9 mouse cellular contexts compared by ENCODE assay signal in genomic region chr13:51842191-51842590, GRCm38 (mm10). TPM values are rescaled to one million over a fixed set of nuclear protein-coding genes. Genes with fewer than 3 reads are reported as not detected.
DNase-seq lines count a peak whose midpoint lies in the region; ATAC-seq and TF ChIP-seq lines count a peak whose summit lies in the region.
"Had no signal": no experiment of that assay in that cellular context is flagged by ENCODE, and none has a peak within 500 bp of the region (broad histone marks: within the 10 kb centered on the region; RNA-seq: fewer than 3 reads in every experiment).

No protein-coding gene starts in this region.

- H3K4me2 ChIP-seq in heart, embryonic 13.5 days: peak overlapping the region; percentile 54
- H3K4me2 ChIP-seq in stomach, embryonic 15.5 days: peak overlapping the region; percentile 33; the same call in 1 of the 2 replicates
- H3K4me2 ChIP-seq in stomach, postnatal 0 days (replicated peaks; ENCODE audit: low read depth): no peak overlapping the region
- H3K4me2 ChIP-seq in limb, embryonic 13.5 days (replicated peaks): peak overlapping the region; percentile 50

- WGBS in heart, embryonic 13.5 days: 31% methylated on average over 5 of the region's 5 CpGs
- WGBS in stomach, embryonic 15.5 days: 30% methylated on average over 5 of the region's 5 CpGs
- WGBS in stomach, postnatal 0 days: 48% methylated on average over 5 of the region's 5 CpGs
- WGBS in limb, embryonic 13.5 days: 7% methylated on average over 5 of the region's 5 CpGs

- H3K9ac ChIP-seq in heart, embryonic 13.5 days: peak overlapping the region; percentile 66
- no peak overlapping the region for H3K9ac ChIP-seq in stomach, embryonic 15.5 days
- H3K9ac ChIP-seq in stomach, postnatal 0 days (ENCODE audit: low read length): no peak overlapping the region
- no peak overlapping the region for H3K9ac ChIP-seq in limb, embryonic 13.5 days

- H3K27me3 ChIP-seq in heart, embryonic 13.5 days (replicated peaks): peaks cover 30% of the 10 kb centered on the region
- H3K27me3 ChIP-seq in stomach, embryonic 15.5 days (replicated peaks): peaks cover 13% of the 10 kb centered on the region
- no peaks in the 10 kb centered on the region for H3K27me3 ChIP-seq in stomach, postnatal 0 days (ENCODE audit: control insufficient read depth, insufficient read depth, low read length)
- H3K27me3 ChIP-seq in limb, embryonic 13.5 days: peaks cover 18% of the 10 kb centered on the region

- TF ChIP-seq CTCF in stomach, postnatal 0 days (IDR thresholded peaks at IDR 0.05; ENCODE audit: low read depth): no peak

- H3K4me1 ChIP-seq in heart, embryonic 13.5 days: peaks cover 36% of the 10 kb centered on the region
- peaks cover 24% of the 10 kb centered on the region for H3K4me1 ChIP-seq in stomach, embryonic 15.5 days
- H3K4me1 ChIP-seq in stomach, postnatal 0 days (replicated peaks; ENCODE audit: control insufficient read depth, insufficient read depth): no peaks in the 10 kb centered on the region
- peaks cover 27% of the 10 kb centered on the region for H3K4me1 ChIP-seq in limb, embryonic 13.5 days

- H3K27ac ChIP-seq in heart, embryonic 13.5 days (replicated peaks): peak overlapping the region; percentile 48
- no peak overlapping the region for H3K27ac ChIP-seq in stomach, embryonic 15.5 days
- no peak overlapping the region for H3K27ac ChIP-seq in stomach, postnatal 0 days (replicated peaks)
- H3K27ac ChIP-seq in limb, embryonic 13.5 days: no peak overlapping the region

- no peaks in the 10 kb centered on the region for H3K36me3 ChIP-seq in heart, embryonic 13.5 days
- no peaks in the 10 kb centered on the region for H3K36me3 ChIP-seq in stomach, embryonic 15.5 days
- H3K36me3 ChIP-seq in stomach, postnatal 0 days (ENCODE audit: control insufficient read depth, insufficient read depth, low read length): no peaks in the 10 kb centered on the region
- no peaks in the 10 kb centered on the region for H3K36me3 ChIP-seq in limb, embryonic 13.5 days

- ATAC-seq in heart, embryonic 13.5 days (ENCODE audit: extremely low read depth, insufficient number of reproducible peaks, low FRiP score, low TSS enrichment): no peak
- ATAC-seq in stomach, embryonic 15.5 days (ENCODE audit: insufficient read depth, low FRiP score, low read depth): no peak
- no peak for ATAC-seq in stomach, postnatal 0 days (ENCODE audit: low FRiP score, low TSS enrichment)
- ATAC-seq in limb, embryonic 13.5 days (ENCODE audit: low FRiP score, low read depth): no peak

- peak overlapping the region; percentile 23; the same call in 1 of the 2 replicates for H3K4me3 ChIP-seq in heart, embryonic 13.5 days
- no peak overlapping the region for H3K4me3 ChIP-seq in stomach, embryonic 15.5 days (replicated peaks)
- H3K4me3 ChIP-seq in stomach, postnatal 0 days (ENCODE audit: low read depth, low read length): no peak overlapping the region
- H3K4me3 ChIP-seq in limb, embryonic 13.5 days: peak overlapping the region; percentile 20; the same call in 1 of the 2 replicates

- no peak for TF ChIP-seq EP300 in stomach, postnatal 0 days (optimal IDR thresholded peaks at IDR 0.05)

- no peak for DNase-seq in heart, adult 11 months
- no peak for DNase-seq in stomach, postnatal 0 days (ENCODE audit: low spot score)
- no peak for DNase-seq in ovary, postnatal 36 days (ENCODE audit: low spot score)
- DNase-seq in thymus, adult 18-20 months: no peak
- DNase-seq in cerebellum, postnatal 4 days (ENCODE audit: low spot score in 2 of 2): no peak
- DNase-seq: kidney, postnatal 14 days had no signal

- no peaks in the 10 kb centered on the region for H3K9me3 ChIP-seq in heart, embryonic 13.5 days
- no peaks in the 10 kb centered on the region for H3K9me3 ChIP-seq in stomach, embryonic 15.5 days
- H3K9me3 ChIP-seq in stomach, postnatal 0 days (ENCODE audit: control insufficient read depth, low read length): no peaks in the 10 kb centered on the region
- H3K9me3 ChIP-seq in limb, embryonic 13.5 days: no peaks in the 10 kb centered on the region

RNA-seq across cellular contexts. Expression of gene Gadd45g, which starts 4.3 kb away (rescaled TPM):
- 51.2 and 51.8 TPM in 2 replicates for polyA plus RNA-seq in heart, embryonic 13.5 days (2015; fragmentation: Nextera tagmentation; extraction: Ambion mirVana)
- 36.2 and 39.0 TPM in 2 replicates for polyA plus RNA-seq in stomach, embryonic 15.5 days (2015; fragmentation: Nextera tagmentation; extraction: Ambion mirVana)
- 37.1 and 39.1 TPM in 2 replicates for polyA plus RNA-seq in stomach, postnatal 0 days (2015; fragmentation: Nextera tagmentation; extraction: Ambion mirVana)
- 47.3 and 49.5 TPM in 2 replicates for polyA plus RNA-seq in limb, embryonic 13.5 days (2015; fragmentation: Nextera tagmentation; extraction: Ambion mirVana)

RNA-seq across cellular contexts. Expression of gene Sema4d, which starts 48.6 kb away (rescaled TPM):
- 13.0 and 13.9 TPM in 2 replicates for polyA plus RNA-seq in heart, embryonic 13.5 days (2015; fragmentation: Nextera tagmentation; extraction: Ambion mirVana)
- polyA plus RNA-seq in stomach, embryonic 15.5 days (2015; fragmentation: Nextera tagmentation; extraction: Ambion mirVana): 8.4 and 10.2 TPM in 2 replicates
- 6.7 and 8.0 TPM in 2 replicates for polyA plus RNA-seq in stomach, postnatal 0 days (2015; fragmentation: Nextera tagmentation; extraction: Ambion mirVana)
- 4.4 and 5.8 TPM in 2 replicates for polyA plus RNA-seq in limb, embryonic 13.5 days (2015; fragmentation: Nextera tagmentation; extraction: Ambion mirVana)

Comparison
In these comparisons a context has a peak if more than half of its experiments do, and no peak if none do; other contexts are left out.
1. H3K4me3 ChIP-seq: peak in heart, embryonic 13.5 days (single experiment) and limb, embryonic 13.5 days (single experiment); none in stomach, embryonic 15.5 days (single experiment) and stomach, postnatal 0 days (single experiment).